Mouse (Mus musculus): ENCODE data around the gene Map2k4. TPM values are rescaled to one million over a fixed set of nuclear protein-coding genes. Genes with fewer than 3 reads are reported as not detected.

Gene Map2k4
- polyA plus RNA-seq, 1 experiment from 2014 or later: 82.7 TPM

- no peak overlapping the region for H3K4me3 ChIP-seq (ENCODE audit: low read depth, low read length)
- no peaks in the 10 kb centered on the region for H3K27me3 ChIP-seq (ENCODE audit: control insufficient read depth, insufficient read depth, low read length)
- no peaks in the 10 kb centered on the region for H3K9me3 ChIP-seq (ENCODE audit: control insufficient read depth, low read length)
- no peak overlapping the region for H3K9ac ChIP-seq (ENCODE audit: low read depth, low read length)
- ATAC-seq (ENCODE audit: low FRiP score) (no peak), DNase-seq (ENCODE audit: low spot score) (no peak)
- H3K36me3 ChIP-seq (ENCODE audit: control insufficient read depth, insufficient read depth, low read length): no peaks in the 10 kb centered on the region
- no peaks in the 10 kb centered on the region for H3K4me1 ChIP-seq (replicated peaks; ENCODE audit: control insufficient read depth, insufficient read depth, low read length)
- WGBS: 87% methylated on average over 2 of the region's 2 CpGs
- no peak overlapping the region for H3K4me2 ChIP-seq (replicated peaks; ENCODE audit: low read depth, low read length)
- H3K27ac ChIP-seq (ENCODE audit: low read depth, low read length): no peak overlapping the region
Observed at GRCm38 (mm10) chr11:65760912-65761311, 27.2 kb downstream of the Map2k4 start.

- ATAC-seq (ENCODE audit: low FRiP score) (no peak), DNase-seq (ENCODE audit: low spot score) (no peak)
Observed at GRCm38 (mm10) chr11:65759350-65759749, 28.7 kb downstream of the Map2k4 start.

GRCm38 (mm10) chr11:65754161-65754560 is 33.9 kb downstream of the Map2k4 start:
- no peak for DNase-seq (ENCODE audit: low spot score)
- Histone ChIP-seq H3K9me3 (ENCODE audit: control insufficient read depth, low read length) (no peaks in the 10 kb centered on the region), H3K4me3 (ENCODE audit: low read depth, low read length) (no peak overlapping the region), H3K36me3 (ENCODE audit: control insufficient read depth, insufficient read depth, low read length) (no peaks in the 10 kb centered on the region), H3K9ac (ENCODE audit: low read depth, low read length) (no peak overlapping the region), H3K27ac (ENCODE audit: low read depth, low read length) (no peak overlapping the region), H3K4me2 (replicated peaks; ENCODE audit: low read depth, low read length) (no peak overlapping the region), H3K4me1 (replicated peaks; ENCODE audit: control insufficient read depth, insufficient read depth, low read length) (no peaks in the 10 kb centered on the region), H3K27me3 (ENCODE audit: control insufficient read depth, insufficient read depth, low read length) (no peaks in the 10 kb centered on the region)
- no peak for ATAC-seq (ENCODE audit: low FRiP score)
- WGBS: 95% methylated on average over 4 of the region's 4 CpGs

More at GRCm38 (mm10) chr11:65759350-65759749, 28.7 kb downstream of the Map2k4 start:
- H3K4me1 ChIP-seq (replicated peaks; ENCODE audit: control insufficient read depth, insufficient read depth, low read length): no peaks in the 10 kb centered on the region
- H3K9me3 ChIP-seq (ENCODE audit: control insufficient read depth, low read length): no peaks in the 10 kb centered on the region
- WGBS: 89% methylated on average over 1 of the region's 1 CpGs
- no peak overlapping the region for H3K27ac ChIP-seq (ENCODE audit: low read depth, low read length)
- no peak overlapping the region for H3K4me2 ChIP-seq (replicated peaks; ENCODE audit: low read depth, low read length)
- no peak overlapping the region for H3K9ac ChIP-seq (ENCODE audit: low read depth, low read length)
- no peaks in the 10 kb centered on the region for H3K27me3 ChIP-seq (ENCODE audit: control insufficient read depth, insufficient read depth, low read length)
- H3K36me3 ChIP-seq (ENCODE audit: control insufficient read depth, insufficient read depth, low read length): no peaks in the 10 kb centered on the region
- H3K4me3 ChIP-seq (ENCODE audit: low read depth, low read length): no peak overlapping the region

- Histone ChIP-seq H3K4me3 (ENCODE audit: low read depth, low read length) (no peak overlapping the region), H3K27me3 (ENCODE audit: control insufficient read depth, insufficient read depth, low read length) (no peaks in the 10 kb centered on the region), H3K4me2 (replicated peaks; ENCODE audit: low read depth, low read length) (no peak overlapping the region), H3K4me1 (replicated peaks; ENCODE audit: control insufficient read depth, insufficient read depth, low read length) (no peaks in the 10 kb centered on the region), H3K36me3 (ENCODE audit: control insufficient read depth, insufficient read depth, low read length) (no peaks in the 10 kb centered on the region), H3K9me3 (ENCODE audit: control insufficient read depth, low read length) (no peaks in the 10 kb centered on the region), H3K9ac (ENCODE audit: low read depth, low read length) (no peak overlapping the region), H3K27ac (ENCODE audit: low read depth, low read length) (no peak overlapping the region)
- DNase-seq (ENCODE audit: low spot score): no peak
- no peak for ATAC-seq (ENCODE audit: low FRiP score)
- WGBS: 89% methylated on average over 2 of the region's 2 CpGs
Observed at GRCm38 (mm10) chr11:65753593-65753992, 34.5 kb downstream of the Map2k4 start.

GRCm38 (mm10) chr11:65750546-65750945 is 37.6 kb downstream of the Map2k4 start:
- H3K27me3 ChIP-seq (ENCODE audit: control insufficient read depth, insufficient read depth, low read length): no peaks in the 10 kb centered on the region
- H3K9ac ChIP-seq (ENCODE audit: low read depth, low read length): no peak overlapping the region
- ATAC-seq (ENCODE audit: low FRiP score) (no peak), DNase-seq (ENCODE audit: low spot score) (no peak)
- no peaks in the 10 kb centered on the region for H3K36me3 ChIP-seq (ENCODE audit: control insufficient read depth, insufficient read depth, low read length)
- H3K27ac ChIP-seq (ENCODE audit: low read depth, low read length): no peak overlapping the region
- no peaks in the 10 kb centered on the region for H3K9me3 ChIP-seq (ENCODE audit: control insufficient read depth, low read length)
- H3K4me3 ChIP-seq (ENCODE audit: low read depth, low read length): no peak overlapping the region
- H3K4me1 ChIP-seq (replicated peaks; ENCODE audit: control insufficient read depth, insufficient read depth, low read length): no peaks in the 10 kb centered on the region
- 92% methylated on average over 3 of the region's 3 CpGs for WGBS
- no peak overlapping the region for H3K4me2 ChIP-seq (replicated peaks; ENCODE audit: low read depth, low read length)

- Histone ChIP-seq H3K4me2 (replicated peaks; ENCODE audit: low read depth, low read length) (no peak overlapping the region), H3K4me3 (ENCODE audit: low read depth, low read length) (no peak overlapping the region), H3K36me3 (ENCODE audit: control insufficient read depth, insufficient read depth, low read length) (no peaks in the 10 kb centered on the region), H3K27ac (ENCODE audit: low read depth, low read length) (no peak overlapping the region), H3K9ac (ENCODE audit: low read depth, low read length) (no peak overlapping the region), H3K27me3 (ENCODE audit: control insufficient read depth, insufficient read depth, low read length) (no peaks in the 10 kb centered on the region), H3K4me1 (replicated peaks; ENCODE audit: control insufficient read depth, insufficient read depth, low read length) (no peaks in the 10 kb centered on the region), H3K9me3 (ENCODE audit: control insufficient read depth, low read length) (no peaks in the 10 kb centered on the region)
- no peak for ATAC-seq (ENCODE audit: low FRiP score)
- DNase-seq (ENCODE audit: low spot score): no peak
Observed at GRCm38 (mm10) chr11:65747433-65747832, 40.7 kb downstream of the Map2k4 start.

GRCm38 (mm10) chr11:65745707-65746333 is 42.3 kb downstream of the Map2k4 start:
- H3K4me2 ChIP-seq (replicated peaks; ENCODE audit: low read depth, low read length): no peak overlapping the region
- H3K4me1 ChIP-seq (replicated peaks; ENCODE audit: control insufficient read depth, insufficient read depth, low read length): no peaks in the 10 kb centered on the region
- H3K36me3 ChIP-seq (ENCODE audit: control insufficient read depth, insufficient read depth, low read length): no peaks in the 10 kb centered on the region
- 91% methylated on average over 8 of the region's 8 CpGs for WGBS
- peak; percentile 5 for DNase-seq (ENCODE audit: low spot score)
- H3K4me3 ChIP-seq (ENCODE audit: low read depth, low read length): no peak overlapping the region
- H3K27me3 ChIP-seq (ENCODE audit: control insufficient read depth, insufficient read depth, low read length): no peaks in the 10 kb centered on the region
- H3K27ac ChIP-seq (ENCODE audit: low read depth, low read length): no peak overlapping the region
- no peak overlapping the region for H3K9ac ChIP-seq (ENCODE audit: low read depth, low read length)
- ATAC-seq (ENCODE audit: low FRiP score): no peak
- H3K9me3 ChIP-seq (ENCODE audit: control insufficient read depth, low read length): no peaks in the 10 kb centered on the region

GRCm38 (mm10) chr11:65743866-65744265 is 44.2 kb downstream of the Map2k4 start:
- no peaks in the 10 kb centered on the region for H3K36me3 ChIP-seq (ENCODE audit: control insufficient read depth, insufficient read depth, low read length)
- WGBS: 97% methylated on average over 3 of the region's 3 CpGs
- no peak overlapping the region for H3K27ac ChIP-seq (ENCODE audit: low read depth, low read length)
- no peaks in the 10 kb centered on the region for H3K27me3 ChIP-seq (ENCODE audit: control insufficient read depth, insufficient read depth, low read length)
- H3K9me3 ChIP-seq (ENCODE audit: control insufficient read depth, low read length): no peaks in the 10 kb centered on the region
- DNase-seq (ENCODE audit: low spot score) (no peak), ATAC-seq (ENCODE audit: low FRiP score) (no peak)
- no peak overlapping the region for H3K9ac ChIP-seq (ENCODE audit: low read depth, low read length)
- no peak overlapping the region for H3K4me2 ChIP-seq (replicated peaks; ENCODE audit: low read depth, low read length)
- H3K4me3 ChIP-seq (ENCODE audit: low read depth, low read length): no peak overlapping the region
- no peaks in the 10 kb centered on the region for H3K4me1 ChIP-seq (replicated peaks; ENCODE audit: control insufficient read depth, insufficient read depth, low read length)

- 91% methylated on average over 5 of the region's 5 CpGs for WGBS
- Histone ChIP-seq H3K9ac (ENCODE audit: low read depth, low read length) (no peak overlapping the region), H3K9me3 (ENCODE audit: control insufficient read depth, low read length) (no peaks in the 10 kb centered on the region), H3K36me3 (ENCODE audit: control insufficient read depth, insufficient read depth, low read length) (no peaks in the 10 kb centered on the region), H3K4me3 (ENCODE audit: low read depth, low read length) (no peak overlapping the region), H3K4me1 (replicated peaks; ENCODE audit: control insufficient read depth, insufficient read depth, low read length) (no peaks in the 10 kb centered on the region), H3K27ac (ENCODE audit: low read depth, low read length) (no peak overlapping the region), H3K4me2 (replicated peaks; ENCODE audit: low read depth, low read length) (no peak overlapping the region), H3K27me3 (ENCODE audit: control insufficient read depth, insufficient read depth, low read length) (no peaks in the 10 kb centered on the region)
- DNase-seq (ENCODE audit: low spot score) (no peak), ATAC-seq (ENCODE audit: low FRiP score) (no peak)
Observed at GRCm38 (mm10) chr11:65740811-65741210, 47.3 kb downstream of the Map2k4 start.

All from hindbrain, embryonic 11.5 days (tissue).